Mouse (Mus musculus): ENCODE measurements at regions not wholly inside any gene's neighbourhood (a gene's known extent, or its start where the extent isn't known, plus 50 kb on each side); places are given as distances from the start of the nearest gene placed in this dataset.

- TF ChIP-seq CTCF (conservative IDR thresholded peaks at IDR 0.05; ENCODE audit: insufficient read depth, insufficient read length, low read depth, low read length) (no peak), POLR2A (IDR thresholded peaks at IDR 0.05; ENCODE audit: low read depth, low read length) (no peak)
These were observed 362.8 kb upstream of the Thbs1 start for GRCm38 (mm10) chr2:117748892-117749291.

All from kidney, adult 2 months (tissue).